Mouse (Mus musculus) common myeloid progenitor, adult 5-6 weeks (primary cell): ENCODE data around the gene Pigf. TPM values are rescaled to one million over a fixed set of nuclear protein-coding genes. Genes with fewer than 3 reads are reported as not detected.
"Not testable (repeated sequence)": the region's sequence is repeated elsewhere in the genome, so short reads cannot be mapped to it uniquely, and the experiment has no call there.

Source experiments
- ATAC-seq: replicated peaks from 2 replicates; pipeline ENCODE4 v1.8.0; 2016; ENCODE audit warnings: low read depth, mild to moderate bottlenecking, moderate TSS enrichment, inconsistent platforms; ENCODE audit not compliant: poor library complexity, severe bottlenecking
- total RNA-seq: library from RNA; stranded (forward); fragments of 200-1000, 187-1606 nt; gene quantifications from 2 replicates; pipeline ENCODE4 v1.2.3, GENCODE M21; 2017

Gene Pigf
- 15.7 and 22.7 TPM in 2 replicates for total RNA-seq

- peak; percentile 99 for ATAC-seq
Observed at GRCm38 (mm10) chr17:87025269-87025949, at the start of gene Pigf, which contains the start of gene Cript. TSS of gene Pigf (minus strand) at chr17:87025406. TSS of gene Cript (plus strand) at chr17:87025550.

- ATAC-seq: no peak
Observed at GRCm38 (mm10) chr17:87073470-87073869, 48.3 kb upstream of the Pigf start.

GRCm38 (mm10) chr17:87072766-87073440, 47.7 kb upstream of the Pigf start:
- no peak for ATAC-seq

GRCm38 (mm10) chr17:87072183-87072582, 47.0 kb upstream of the Pigf start:
- ATAC-seq: not testable (repeated sequence)

GRCm38 (mm10) chr17:87068997-87069396, 43.8 kb upstream of the Pigf start:
- ATAC-seq: no peak

GRCm38 (mm10) chr17:87063969-87064368, 38.8 kb upstream of the Pigf start:
- peak; percentile 99 for ATAC-seq

- no peak for ATAC-seq
Observed at GRCm38 (mm10) chr17:87063461-87063860, 38.3 kb upstream of the Pigf start.

- no peak for ATAC-seq
Observed at GRCm38 (mm10) chr17:87062639-87063038, 37.4 kb upstream of the Pigf start.

- ATAC-seq: no peak
Observed at GRCm38 (mm10) chr17:87057486-87058266, 32.5 kb upstream of the Pigf start.

- ATAC-seq: no peak
Observed at GRCm38 (mm10) chr17:87056761-87057160, 31.6 kb upstream of the Pigf start.

- 0 out of 2 replicates have a peak, but pooled peaks have one; percentile 26 for ATAC-seq
Observed at GRCm38 (mm10) chr17:87055663-87056062, 30.5 kb upstream of the Pigf start.

- ATAC-seq: peak; percentile 72
Observed at GRCm38 (mm10) chr17:87055051-87055459, 29.8 kb upstream of the Pigf start.

GRCm38 (mm10) chr17:87053921-87054320, 28.7 kb upstream of the Pigf start:
- ATAC-seq: no peak

GRCm38 (mm10) chr17:87052432-87052831, 27.2 kb upstream of the Pigf start:
- ATAC-seq: peak; percentile 24

- no peak for ATAC-seq
Observed at GRCm38 (mm10) chr17:87051652-87052051, 26.4 kb upstream of the Pigf start.

- ATAC-seq: no peak
Observed at GRCm38 (mm10) chr17:87050469-87051175, 25.4 kb upstream of the Pigf start.

GRCm38 (mm10) chr17:87049696-87050095, 24.5 kb upstream of the Pigf start:
- ATAC-seq: no peak

GRCm38 (mm10) chr17:87044796-87045195, 19.6 kb upstream of the Pigf start:
- ATAC-seq: no peak

GRCm38 (mm10) chr17:87044364-87044763, 19.2 kb upstream of the Pigf start:
- ATAC-seq: peak; percentile 99

- ATAC-seq: no peak
Observed at GRCm38 (mm10) chr17:87041739-87042138, 16.5 kb upstream of the Pigf start.
